Mouse (Mus musculus) heart, adult 8-10 months (tissue): ENCODE measurements around the gene Arhgef10l. TPM values are rescaled to one million over a fixed set of nuclear protein-coding genes. Genes with fewer than 3 reads are reported as not detected.

Experiments used
- microRNA-seq: library from miRNA; unstranded; fragments of <30 nt; microRNA quantifications from one replicate; pipeline ENCODE4 v1.2.0, GENCODE M21; 2022
- total RNA-seq, 4 experiments: library from RNA; stranded (reverse); gene quantifications; 2 replicates each; pipeline ENCODE4 v1.2.4; 2022

Arhgef10l gene
- total RNA-seq, 4 experiments from 2014 or later = 59.6 to 80.5 (median 71.9) TPM

Small RNAs within 50 kb of the gene (microRNA-seq; reads per million reads assigned to microRNA genes)
- gene Gm23045 = not detected

Other genes starting within 250 kb of the Arhgef10l start
- gene Rcc2, start 34.5 kb upstream of the Arhgef10l start, total RNA-seq = 10 to 100 TPM; 11.4 to 12.5 (median 11.9) TPM
- gene Padi6, start 76.6 kb upstream of the Arhgef10l start, total RNA-seq = not detected
- 1 to 10 TPM in 1 of 4 experiments, under 1 TPM in 3; 0.24 to 5.3 (median 0.27) TPM for gene Padi4, start 108.2 kb upstream of the Arhgef10l start, total RNA-seq
- under 1 TPM; 0.09 to 0.34 (median 0.13) TPM for gene Padi3, start 144.6 kb upstream of the Arhgef10l start, total RNA-seq
- not detected for gene Padi1, start 179.8 kb upstream of the Arhgef10l start, total RNA-seq
- 1 to 10 TPM in 3 of 4 experiments, under 1 TPM in 1; 0.72 to 1.3 (median 1.2) TPM for gene Padi2, start 240.3 kb upstream of the Arhgef10l start, total RNA-seq